Mouse (Mus musculus) liver, embryonic 14.5 days (tissue): ENCODE data around the gene Ngdn. TPM values are rescaled to one million over a fixed set of nuclear protein-coding genes. Genes with fewer than 3 reads are reported as not detected.
A peak's percentile ranks its signal among the peaks of the same experiment; 100 is the strongest.

ENCODE experiments used
- ATAC-seq: fragments of 200-750 bp; cut with Nextera tagmentation; 2 replicates; pipeline ENCODE4 v1.8.0; 2017; ENCODE audit warnings: moderate number of reproducible peaks, mild to moderate bottlenecking, moderate library complexity; ENCODE audit not compliant: insufficient read depth
- DNase-seq, 3 experiments: peaks; one replicate each; pipeline ENCODE4 v3.0.0-alpha.2; 2012 to 2013; ENCODE audit warnings: low read depth in 3 of 3, low spot score in 3 of 3
- H3K27ac ChIP-seq: fragments of 300-500 bp; sonication (generic); 2 replicates; pipeline ENCODE4 v1.5.1; 2014; ENCODE audit warnings: moderate library complexity, mild to moderate bottlenecking, control low read depth, inconsistent platforms
- H3K27me3 ChIP-seq: fragments of 300-500 bp; sonication (generic); 2 replicates; pipeline ENCODE4 v1.6.1; 2014; ENCODE audit warnings: mild to moderate bottlenecking, low read length, moderate library complexity; ENCODE audit not compliant: control insufficient read depth, insufficient read depth
- H3K36me3 ChIP-seq: fragments of 300-500 bp; sonication (generic); replicated peaks from 2 replicates; pipeline ENCODE4 v1.6.1; 2014; ENCODE audit warnings: low read depth; ENCODE audit not compliant: control insufficient read depth, insufficient read depth
- H3K4me1 ChIP-seq, 2 experiments: fragments of 200-500 bp in 1 of 2; fragments of 300-500 bp in 1 of 2; sonication (generic) in 1 of 2; replicated peaks; 2 replicates each; pipeline ENCODE4 v1.6.1; 2012 to 2014; ENCODE audit warnings: antibody characterized with exemption in 1 of 2, inconsistent platforms in 1 of 2, low read length in 1 of 2; ENCODE audit not compliant: control insufficient read depth in 2 of 2, insufficient read depth in 2 of 2
- H3K4me2 ChIP-seq: fragments of 300-500 bp; sonication (generic); 2 replicates; pipeline ENCODE4 v1.6.1; 2014; ENCODE audit warnings: low read depth, mild to moderate bottlenecking, control low read depth, moderate library complexity
- H3K4me3 ChIP-seq, 2 experiments: fragments of 200-500 bp in 1 of 2; fragments of 300-500 bp in 1 of 2; sonication (generic) in 1 of 2; 2 replicates each; pipeline ENCODE4 v1.5.1; 2012 to 2014; ENCODE audit warnings: low read depth in 2 of 2, low read length in 2 of 2, mild to moderate bottlenecking in 2 of 2, control low read depth in 1 of 2, inconsistent platforms in 1 of 2, moderate library complexity in 1 of 2; ENCODE audit not compliant: insufficient read depth in 1 of 2
- H3K9ac ChIP-seq: fragments of 300-500 bp; sonication (generic); replicated peaks from 2 replicates; pipeline ENCODE4 v1.6.1; 2014; ENCODE audit warnings: mild to moderate bottlenecking, control low read depth, moderate library complexity
- H3K9me3 ChIP-seq: fragments of 300-500 bp; sonication (generic); 2 replicates; pipeline ENCODE4 v1.6.1; 2016; ENCODE audit warnings: low read length, mixed read lengths; ENCODE audit not compliant: control insufficient read depth
- CTCF ChIP-seq: IDR thresholded peaks from 2 replicates; pipeline ENCODE4 v1.5.1; 2016; ENCODE audit warnings: antibody characterized with exemption, low read depth, control low read depth
- EP300 ChIP-seq: IDR thresholded peaks from 2 replicates; pipeline ENCODE4 v1.6.1; 2016; ENCODE audit warnings: antibody characterized with exemption, low read depth
- WGBS: fragments of 180-500 bp; shearing (Covaris S2); extraction: QIAGEN DNeasy Blood & Tissue Kit; methylation state at CpG from one replicate; pipeline ENCODE4 v1.1.7; 2014; ENCODE audit not compliant: insufficient replicate concordance; 5-methylcytosine and 5-hydroxymethylcytosine counted together
- microRNA counts: library from miRNA; unstranded; fragments of <30 nt; microRNA quantifications from one replicate; lab custom pipeline; 2016
- microRNA-seq: library from miRNA; unstranded; fragments of <30 nt; microRNA quantifications from one replicate; pipeline ENCODE4, GENCODE M21; 2016
- polyA plus RNA-seq, 2 experiments: library from polyadenylated mRNA; depleted of rRNA in 1 of 2; stranded (reverse) in 1 of 2; unstranded in 1 of 2; fragments of >200 nt; fragmentation: Nextera tagmentation in 1 of 2; extraction: Ambion mirVana in 1 of 2; gene quantifications; 2 replicates each; pipeline versions ENCODE4 v1.2.1 to v1.2.3; 2012 to 2014

The Ngdn gene
- polyA plus RNA-seq, 2 experiments = 31.0 to 36.0 TPM

DNA sequence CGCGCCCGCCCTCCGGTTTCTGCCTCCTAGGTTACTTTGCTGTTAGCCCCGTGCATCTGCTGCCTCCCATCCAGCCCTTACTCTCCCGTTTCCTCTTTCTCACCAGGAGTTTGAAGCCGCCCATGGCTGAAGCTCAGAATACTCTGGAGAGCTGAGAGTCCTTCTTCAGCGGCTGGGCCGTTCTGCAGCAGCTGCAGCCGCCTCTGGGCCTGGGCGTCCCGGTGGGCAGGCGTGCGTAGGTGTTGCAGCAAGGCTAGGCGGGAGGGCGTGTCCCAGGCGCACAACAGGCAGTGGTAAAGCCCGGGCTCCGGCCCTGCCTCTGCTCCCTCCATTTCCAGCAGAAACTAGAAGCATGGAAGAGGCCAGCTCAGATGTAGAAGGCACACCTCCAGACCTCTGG lies 56.5 kb downstream of the Ngdn start:
- TF ChIP-seq EP300 (no peak), CTCF (no peak)
- no peak for ATAC-seq

More for the DNA sequence above, 56.5 kb downstream of the Ngdn start:
- H3K27ac ChIP-seq = no peak overlapping the region
- H3K9me3 ChIP-seq = no peaks in the 10 kb centered on the region
- no peak overlapping the region for H3K4me2 ChIP-seq
- DNase-seq = no peak
- no peaks in the 10 kb centered on the region; the same call in 1 of the 2 replicates for H3K27me3 ChIP-seq
- 34% methylated on average over 19 of the region's 19 CpGs for WGBS
- H3K4me1 ChIP-seq = no peaks in the 10 kb centered on the region
- H3K9ac ChIP-seq = no peak overlapping the region
- H3K36me3 ChIP-seq = no peaks in the 10 kb centered on the region; the same call in 1 of the 2 replicates
- H3K4me3 ChIP-seq = no peak overlapping the region

MicroRNAs within 50 kb of the gene (microRNA counts, 519-probe panel; counts per million panel counts)
- microRNA mmu-miR-208b (lab: Ali Mortazavi, UCI) = 69.9 counts per million

Small RNA genes lying within 50 kb of the gene (microRNA-seq; reads per million reads assigned to microRNA genes)
- 5.5 reads per million, percentile 9 among the genes with 10 or more reads in this experiment for gene Mir208b

Other genes starting within 250 kb of the Ngdn start
- gene Slc7a8, start 233.5 kb upstream of the Ngdn start, polyA plus RNA-seq (2012; rRNA removed) = 3.3 and 3.6 TPM in 2 replicates
- gene Slc7a8, start 233.5 kb upstream of the Ngdn start, polyA plus RNA-seq (2014; fragmentation: Nextera tagmentation; extraction: Ambion mirVana) = 3.7 and 3.9 TPM in 2 replicates
- gene Rnf212b, start 201.3 kb upstream of the Ngdn start, polyA plus RNA-seq (2012; rRNA removed) = not detected in 2 replicates
- not detected in 2 replicates for gene Rnf212b, start 201.3 kb upstream of the Ngdn start, polyA plus RNA-seq (2014; fragmentation: Nextera tagmentation; extraction: Ambion mirVana)
- 0.78 and 0.96 TPM in 2 replicates for gene Homez, start 144.5 kb upstream of the Ngdn start, polyA plus RNA-seq (2012; rRNA removed)
- gene Homez, start 144.5 kb upstream of the Ngdn start, polyA plus RNA-seq (2014; fragmentation: Nextera tagmentation; extraction: Ambion mirVana) = 1.8 TPM in 2 replicates
- 1.9 and 2.6 TPM in 2 replicates for gene Ppp1r3e, start 137.9 kb upstream of the Ngdn start, polyA plus RNA-seq (2012; rRNA removed)
- gene Ppp1r3e, start 137.9 kb upstream of the Ngdn start, polyA plus RNA-seq (2014; fragmentation: Nextera tagmentation; extraction: Ambion mirVana) = 0.45 and 0.52 TPM in 2 replicates
- 3.8 and 4.9 TPM in 2 replicates for gene Bcl2l2, start 132.1 kb upstream of the Ngdn start, polyA plus RNA-seq (2012; rRNA removed)
- gene Bcl2l2, start 132.1 kb upstream of the Ngdn start, polyA plus RNA-seq (2014; fragmentation: Nextera tagmentation; extraction: Ambion mirVana) = 0.47 and 0.51 TPM in 2 replicates
- 0.03 and 0.06 TPM in 2 replicates for gene Gm20521, start 132.0 kb upstream of the Ngdn start, polyA plus RNA-seq (2012; rRNA removed)
- gene Gm20521, start 132.0 kb upstream of the Ngdn start, polyA plus RNA-seq (2014; fragmentation: Nextera tagmentation; extraction: Ambion mirVana) = not detected in 2 replicates
- 98.8 and 110 TPM in 2 replicates for gene Pabpn1, start 123.0 kb upstream of the Ngdn start, polyA plus RNA-seq (2012; rRNA removed)
- 47.1 and 51.7 TPM in 2 replicates for gene Pabpn1, start 123.0 kb upstream of the Ngdn start, polyA plus RNA-seq (2014; fragmentation: Nextera tagmentation; extraction: Ambion mirVana)
- 4.2 and 5.1 TPM in 2 replicates for gene Slc22a17, start 102.3 kb upstream of the Ngdn start, polyA plus RNA-seq (2012; rRNA removed)
- gene Slc22a17, start 102.3 kb upstream of the Ngdn start, polyA plus RNA-seq (2014; fragmentation: Nextera tagmentation; extraction: Ambion mirVana) = 0.79 and 0.96 TPM in 2 replicates
- gene Efs, start 89.3 kb upstream of the Ngdn start, polyA plus RNA-seq (2012; rRNA removed) = 0.54 and 0.69 TPM in 2 replicates
- gene Efs, start 89.3 kb upstream of the Ngdn start, polyA plus RNA-seq (2014; fragmentation: Nextera tagmentation; extraction: Ambion mirVana) = 0.23 and 0.39 TPM in 2 replicates
- not detected in 2 replicates for gene Il25, start 82.8 kb upstream of the Ngdn start, polyA plus RNA-seq (2012; rRNA removed)
- not detected in 2 replicates for gene Il25, start 82.8 kb upstream of the Ngdn start, polyA plus RNA-seq (2014; fragmentation: Nextera tagmentation; extraction: Ambion mirVana)
- gene Cmtm5, start 79.2 kb upstream of the Ngdn start, polyA plus RNA-seq (2012; rRNA removed) = 0.04 TPM in 1 of 2 replicates, not detected in the other
- gene Cmtm5, start 79.2 kb upstream of the Ngdn start, polyA plus RNA-seq (2014; fragmentation: Nextera tagmentation; extraction: Ambion mirVana) = not detected in 2 replicates
- 0.01 and 0.02 TPM in 2 replicates for gene Myh6, start 48.5 kb upstream of the Ngdn start, polyA plus RNA-seq (2012; rRNA removed)
- not detected in 2 replicates for gene Myh6, start 48.5 kb upstream of the Ngdn start, polyA plus RNA-seq (2014; fragmentation: Nextera tagmentation; extraction: Ambion mirVana)
- not detected in 2 replicates for gene Gm17428, start 38.5 kb upstream of the Ngdn start, polyA plus RNA-seq (2012; rRNA removed)
- not detected in 2 replicates for gene Gm17428, start 38.5 kb upstream of the Ngdn start, polyA plus RNA-seq (2014; fragmentation: Nextera tagmentation; extraction: Ambion mirVana)
- gene Myh7, start 20.8 kb upstream of the Ngdn start, polyA plus RNA-seq (2012; rRNA removed) = 0.03 and 0.07 TPM in 2 replicates
- gene Myh7, start 20.8 kb upstream of the Ngdn start, polyA plus RNA-seq (2014; fragmentation: Nextera tagmentation; extraction: Ambion mirVana) = 0.05 TPM in 1 of 2 replicates, not detected in the other
- 0.26 and 0.29 TPM in 2 replicates for gene Zfhx2, start 76.9 kb downstream of the Ngdn start, polyA plus RNA-seq (2012; rRNA removed)
- 0.61 and 0.62 TPM in 2 replicates for gene Zfhx2, start 76.9 kb downstream of the Ngdn start, polyA plus RNA-seq (2014; fragmentation: Nextera tagmentation; extraction: Ambion mirVana)
- gene Thtpa, start 79.3 kb downstream of the Ngdn start, polyA plus RNA-seq (2012; rRNA removed) = 2.0 and 2.6 TPM in 2 replicates
- gene Thtpa, start 79.3 kb downstream of the Ngdn start, polyA plus RNA-seq (2014; fragmentation: Nextera tagmentation; extraction: Ambion mirVana) = 4.3 and 4.6 TPM in 2 replicates
- 12.7 and 13.4 TPM in 2 replicates for gene Ap1g2, start 91.1 kb downstream of the Ngdn start, polyA plus RNA-seq (2012; rRNA removed)
- gene Ap1g2, start 91.1 kb downstream of the Ngdn start, polyA plus RNA-seq (2014; fragmentation: Nextera tagmentation; extraction: Ambion mirVana) = 18.6 and 21.2 TPM in 2 replicates
- 0.04 and 0.15 TPM in 2 replicates for gene Jph4, start 101.5 kb downstream of the Ngdn start, polyA plus RNA-seq (2012; rRNA removed)
- gene Jph4, start 101.5 kb downstream of the Ngdn start, polyA plus RNA-seq (2014; fragmentation: Nextera tagmentation; extraction: Ambion mirVana) = 0.04 TPM in 1 of 2 replicates, not detected in the other
- gene Dhrs2, start 206.6 kb downstream of the Ngdn start, polyA plus RNA-seq (2012; rRNA removed) = 0.06 TPM in 1 of 2 replicates, not detected in the other
- 0.14 TPM in 1 of 2 replicates, not detected in the other for gene Dhrs2, start 206.6 kb downstream of the Ngdn start, polyA plus RNA-seq (2014; fragmentation: Nextera tagmentation; extraction: Ambion mirVana)